Mouse (Mus musculus): ENCODE measurements at regions not wholly inside any gene's neighbourhood (a gene's known extent, or its start where the extent isn't known, plus 50 kb on each side); places are given as distances from the start of the nearest gene placed in this dataset.

DNA sequence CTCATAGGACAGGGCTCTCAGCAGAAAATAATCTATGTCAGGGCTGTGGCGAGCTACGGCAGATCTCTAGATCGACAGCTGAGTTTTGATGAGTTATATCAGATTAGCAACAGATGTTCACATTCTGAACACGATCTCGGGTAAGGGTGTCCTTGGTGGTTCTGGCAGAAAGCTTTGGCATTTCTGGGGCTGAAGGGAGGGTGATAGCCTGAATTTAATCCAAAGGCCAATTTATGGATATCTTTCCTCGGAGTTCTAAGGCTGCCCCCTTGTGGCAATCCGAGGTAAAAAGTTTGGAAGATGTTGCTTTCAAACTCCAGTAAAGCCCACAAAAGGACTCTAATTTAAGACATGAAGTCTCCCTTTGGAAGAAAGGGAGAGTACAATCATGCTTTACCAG, 101.3 kb upstream of the Luzp2 start:
- intact Hi-C loops (cut with DNase I) = no loop called here
- peak; percentile 18 to 51 for DNase-seq (ENCODE audit: low spot score in 2 of 2)

DNA sequence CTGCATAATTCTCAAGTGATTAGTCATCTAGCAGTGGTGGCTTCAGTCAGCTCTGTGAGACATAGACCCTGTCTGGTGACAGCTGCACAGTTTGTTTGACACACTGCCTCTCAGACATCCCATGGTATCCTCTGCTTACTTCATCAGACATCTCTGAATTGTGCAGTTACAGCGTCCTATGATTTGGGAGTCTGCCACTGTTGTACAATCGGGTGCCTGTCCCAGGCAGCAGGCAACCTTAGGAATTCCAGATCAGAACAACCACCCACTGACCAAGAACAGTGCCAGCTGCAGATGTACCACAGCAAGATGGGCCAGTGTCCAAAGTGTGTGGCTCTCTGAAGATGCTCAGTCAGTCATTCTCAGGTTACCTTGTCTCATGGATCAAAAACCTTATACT, 100.4 kb upstream of the Luzp2 start:
- peak in 1 of 2 experiments; percentile 4 for DNase-seq (ENCODE audit: low spot score in 2 of 2)
- intact Hi-C loops (cut with DNase I) = no loop called here

DNA sequence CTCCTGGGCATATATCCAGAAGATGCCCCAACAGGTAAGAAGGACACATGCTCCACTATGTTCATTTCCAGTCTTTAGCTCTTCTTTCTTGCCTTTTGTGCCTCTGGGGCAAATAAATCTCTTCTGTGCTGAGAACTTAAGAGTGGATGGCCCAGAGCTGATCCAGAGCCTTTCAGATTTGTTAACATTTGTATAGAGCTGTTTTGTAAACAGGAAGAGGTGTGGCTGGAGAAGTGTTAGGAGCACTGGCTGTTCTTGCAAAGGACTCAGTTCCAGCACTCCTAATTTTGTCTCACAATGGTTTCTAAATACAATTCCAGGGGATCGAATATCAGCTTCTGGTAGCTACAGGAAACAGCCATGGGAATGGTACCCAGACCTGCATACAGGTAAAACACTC, 68.0 kb upstream of the Luzp2 start:
- no peak for DNase-seq (ENCODE audit: low spot score in 2 of 2)
- intact Hi-C loops (cut with DNase I) = no loop called here

DNA sequence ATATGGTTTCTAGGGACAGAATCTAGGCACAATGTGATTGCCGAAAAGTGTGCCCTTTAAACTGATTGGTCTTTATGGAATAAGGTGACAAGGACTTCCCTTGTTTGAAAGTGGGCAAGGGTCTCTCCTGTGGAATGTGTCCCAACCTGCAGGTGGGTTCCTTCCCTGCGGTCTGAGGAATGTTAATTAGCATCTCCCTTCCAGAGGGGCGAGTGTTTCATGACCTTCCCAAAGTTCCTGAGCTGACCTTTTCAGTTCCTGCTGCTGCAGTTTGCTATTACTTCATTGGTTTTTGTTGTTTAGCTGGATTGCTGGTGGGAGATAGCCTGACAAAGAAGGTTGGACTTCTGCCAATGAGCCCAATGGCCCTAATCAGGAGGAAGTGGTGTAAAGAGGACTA, 66.6 kb upstream of the Luzp2 start:
- DNase-seq (ENCODE audit: low spot score in 2 of 2) = no peak
- intact Hi-C loops (cut with DNase I) = no loop called here

DNA sequence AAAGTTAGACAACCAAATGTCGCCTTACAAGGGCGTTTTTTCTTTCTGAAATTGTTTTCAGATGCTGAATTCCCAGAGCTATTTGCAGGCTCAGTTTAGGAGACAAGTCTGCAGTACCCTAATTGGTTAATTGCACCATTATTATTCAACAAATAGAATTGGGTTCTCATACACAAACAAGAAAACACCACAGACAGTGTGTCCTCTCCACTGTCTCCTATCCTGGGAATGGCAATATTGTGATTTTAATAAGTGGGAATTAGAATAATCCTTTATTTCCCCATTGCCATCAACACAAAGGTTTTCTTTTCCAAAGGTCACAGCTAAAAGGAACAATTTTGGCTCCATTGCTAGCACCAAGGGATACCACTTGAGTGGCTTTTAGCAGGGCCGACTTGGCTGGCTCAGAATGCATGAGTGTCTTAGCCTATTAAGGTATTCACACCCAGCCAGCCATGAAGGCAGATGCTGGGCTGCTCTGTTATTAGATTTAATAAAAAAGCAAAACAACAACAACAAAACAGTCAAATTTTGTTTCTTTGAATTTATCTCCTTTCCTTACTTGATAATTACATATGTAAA, 53.3 kb upstream of the Luzp2 start:
- no peak for DNase-seq (ENCODE audit: low spot score in 2 of 2)
- intact Hi-C loops (cut with DNase I) = no loop called here

DNA sequence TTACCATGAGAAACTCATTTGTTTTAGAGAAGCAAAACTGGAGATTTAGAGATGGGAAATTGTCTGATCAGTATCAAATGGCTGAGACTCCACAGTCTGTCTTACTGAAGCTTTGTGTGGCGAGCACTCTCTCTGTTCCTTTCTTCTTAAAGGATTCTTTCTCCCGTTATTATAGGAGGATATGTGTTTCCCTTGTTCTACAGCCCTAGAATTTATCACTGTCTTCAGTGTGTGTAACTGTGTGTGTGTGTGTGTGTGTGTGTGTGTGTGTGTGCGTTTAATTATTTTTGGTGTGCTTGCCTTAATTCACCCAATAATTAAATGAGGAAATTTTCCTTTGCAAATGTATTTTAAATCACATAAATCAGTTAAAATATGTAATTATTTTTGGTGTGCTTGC, 52.7 kb upstream of the Luzp2 start:
- DNase-seq (ENCODE audit: low spot score in 2 of 2) = no peak
- intact Hi-C loops (cut with DNase I) = no loop called here

DNA sequence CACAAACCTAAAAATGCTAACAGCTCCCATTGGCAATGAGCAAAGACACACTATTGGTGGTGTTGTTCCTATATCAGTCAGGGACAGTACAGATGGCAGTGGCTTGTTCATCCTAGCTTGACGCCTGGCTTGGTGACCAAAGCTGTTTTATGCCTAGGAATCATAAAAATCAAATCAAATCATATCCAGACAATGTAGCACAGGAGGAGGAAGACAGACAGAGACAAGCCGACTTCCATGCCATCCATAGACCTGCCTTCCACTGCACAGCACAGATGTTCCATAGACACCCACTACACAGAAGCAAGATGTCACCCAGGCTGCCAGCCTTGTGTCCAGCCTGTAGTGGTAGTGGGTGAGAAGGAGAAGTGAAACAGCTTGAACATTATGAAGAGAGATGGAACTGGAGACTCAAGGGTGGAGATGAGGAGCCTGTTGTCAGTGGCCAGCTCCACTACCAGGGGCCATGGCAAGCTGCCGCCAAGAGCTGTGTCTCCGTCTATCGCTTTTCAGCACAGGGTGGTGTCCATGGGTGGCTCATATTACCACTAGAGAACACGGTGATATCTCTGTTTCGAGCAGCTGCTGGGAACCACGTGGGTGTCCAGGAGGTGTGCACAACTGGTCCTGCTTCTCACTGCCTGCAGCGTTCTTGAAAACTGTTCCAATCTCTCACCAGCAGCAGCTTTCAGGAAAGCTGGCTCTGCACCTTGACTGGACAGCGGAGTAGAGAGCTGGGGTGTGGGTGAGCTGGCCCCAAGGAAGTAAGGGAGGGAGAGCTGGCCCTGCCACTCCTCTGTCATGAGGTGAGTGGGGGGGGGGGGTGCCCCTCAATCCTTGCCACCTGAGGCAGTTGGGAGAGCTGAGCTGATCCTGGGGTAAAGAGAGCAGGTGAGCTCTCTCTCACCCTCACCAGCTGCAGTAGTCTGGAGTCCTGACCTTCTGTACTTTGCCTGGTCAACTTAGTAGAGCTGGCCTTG, 51.5 kb upstream of the Luzp2 start:
- intact Hi-C loops (cut with DNase I) = no loop called here
- no peak for DNase-seq (ENCODE audit: low spot score in 2 of 2)
